Mouse (Mus musculus): ENCODE measurements around the gene Creb5.

DNA sequence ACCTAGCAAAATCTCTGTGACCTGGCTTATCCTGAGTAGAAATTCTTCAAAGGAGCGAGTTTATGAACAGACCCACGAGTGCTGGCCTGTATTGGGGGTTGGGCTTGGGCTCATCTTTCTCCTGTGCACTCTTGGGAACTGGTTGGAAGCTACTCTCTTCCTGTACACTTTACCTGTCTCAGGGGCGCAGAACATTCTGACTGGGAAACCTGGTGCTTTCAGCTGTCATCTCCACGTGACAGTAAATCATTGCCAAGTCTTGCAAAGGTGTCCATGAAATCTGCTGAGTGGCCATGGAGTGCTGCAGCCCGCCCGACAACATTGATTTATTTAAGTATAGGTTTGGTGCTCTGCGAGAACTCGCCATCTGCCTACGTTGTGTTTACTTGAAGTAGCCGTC, 27.1 kb downstream of the Creb5 start:
- TF ChIP-seq CTCF (IDR thresholded peaks at IDR 0.05; ENCODE audit: low read depth) (no peak), EP300 (IDR thresholded peaks at IDR 0.05; ENCODE audit: low read depth) (no peak)
